Mouse (Mus musculus): Measurements from ENCODE around the gene Zc3hc1. TPM values are rescaled to one million over a fixed set of nuclear protein-coding genes. Genes with fewer than 3 reads are reported as not detected.
"Not testable (repeated sequence)": the region's sequence is repeated elsewhere in the genome, so short reads cannot be mapped to it uniquely, and the experiment has no call there.

The Zc3hc1 gene
- polyA plus RNA-seq, 1 experiment: 51.0 TPM

DNA sequence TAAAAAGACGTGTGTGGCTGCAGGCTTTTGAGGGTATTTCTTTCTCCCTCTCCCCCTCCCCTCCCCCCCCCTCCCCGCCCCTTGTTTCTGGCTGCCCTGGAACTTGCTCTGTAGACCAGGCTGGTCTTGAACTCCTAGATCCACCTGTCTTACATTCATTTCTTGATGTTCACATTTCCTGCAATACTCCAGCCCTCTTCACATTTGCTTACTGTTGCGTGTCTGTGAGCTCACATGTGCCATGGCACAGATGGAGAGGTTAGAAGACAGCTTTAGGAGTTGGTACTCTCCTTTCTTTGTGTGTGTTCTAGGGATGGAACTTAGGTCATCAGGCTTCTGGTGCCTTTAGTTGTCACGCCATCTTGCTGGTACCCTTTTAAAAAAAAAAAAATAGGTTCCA, 17.4 kb upstream of the Zc3hc1 start:
- H3K4me3 ChIP-seq (replicated peaks): no peak overlapping the region
- no peaks in the 10 kb centered on the region for H3K9me3 ChIP-seq
- H3K4me1 ChIP-seq: peaks cover 43% of the 10 kb centered on the region
- H3K27me3 ChIP-seq (replicated peaks): no peaks in the 10 kb centered on the region
- TF ChIP-seq FLI1 (IDR thresholded peaks at IDR 0.05; ENCODE audit: low read length) (no peak), GATA1 (IDR thresholded peaks at IDR 0.05; ENCODE audit: borderline replicate concordance, low read length) (no peak)
- H3K36me3 ChIP-seq (replicated peaks; ENCODE audit: low read length): peaks cover 15% of the 10 kb centered on the region

DNA sequence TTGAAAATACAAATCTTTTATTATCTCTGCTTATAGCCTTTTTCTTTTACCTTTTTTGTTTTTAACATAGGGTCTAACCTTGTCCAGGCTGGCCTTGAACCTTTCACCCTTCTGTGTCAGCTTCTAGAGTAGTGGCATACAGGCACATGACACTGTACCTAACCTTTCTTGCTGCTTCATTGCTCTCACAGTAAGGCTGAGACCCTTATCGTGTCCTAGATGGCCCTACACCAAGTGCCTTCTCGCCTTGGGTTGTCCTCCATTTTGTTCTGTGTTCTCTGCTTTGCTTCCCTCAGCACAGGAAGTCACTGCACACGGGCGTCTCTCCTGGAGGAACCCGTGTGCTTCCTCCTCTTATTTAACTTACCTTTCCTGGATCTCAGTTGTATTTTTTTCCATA, 13.8 kb upstream of the Zc3hc1 start:
- TF ChIP-seq GATA1 (IDR thresholded peaks at IDR 0.05; ENCODE audit: borderline replicate concordance, low read length) (no peak), FLI1 (IDR thresholded peaks at IDR 0.05; ENCODE audit: low read length) (no peak)
- no peaks in the 10 kb centered on the region for H3K9me3 ChIP-seq
- no peaks in the 10 kb centered on the region for H3K27me3 ChIP-seq (replicated peaks)
- peaks cover 8% of the 10 kb centered on the region for H3K36me3 ChIP-seq (replicated peaks; ENCODE audit: low read length)
- H3K4me3 ChIP-seq (replicated peaks): peak overlapping the region; percentile 66
- peaks cover 27% of the 10 kb centered on the region for H3K4me1 ChIP-seq

DNA sequence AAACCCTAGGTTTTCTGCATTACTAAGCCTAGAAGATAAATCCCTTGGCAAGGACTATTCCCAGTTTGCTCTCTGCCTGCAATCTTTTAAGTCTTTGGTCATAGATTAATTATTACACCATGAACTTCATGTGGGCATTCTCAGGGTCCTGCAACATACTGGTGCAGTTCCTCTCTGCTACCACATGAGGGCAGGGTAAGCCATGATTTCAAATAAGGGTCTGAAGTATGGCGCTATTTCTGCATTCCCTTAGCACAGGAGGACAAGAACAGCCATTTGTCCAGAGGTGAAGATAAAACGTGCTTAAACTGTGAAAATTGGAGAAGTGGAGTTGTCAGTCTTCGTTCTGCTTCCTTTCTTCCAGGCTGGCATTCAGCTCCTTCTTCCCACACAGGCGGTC, 12.6 kb upstream of the Zc3hc1 start:
- no peaks in the 10 kb centered on the region for H3K27me3 ChIP-seq (replicated peaks)
- no peaks in the 10 kb centered on the region for H3K9me3 ChIP-seq
- TF ChIP-seq GATA1 (IDR thresholded peaks at IDR 0.05; ENCODE audit: borderline replicate concordance, low read length): no peak
- no peak for TF ChIP-seq FLI1 (IDR thresholded peaks at IDR 0.05; ENCODE audit: low read length)
- H3K4me3 ChIP-seq (replicated peaks): peak overlapping the region; percentile 88
- peaks cover 33% of the 10 kb centered on the region for H3K4me1 ChIP-seq
- peaks cover 5% of the 10 kb centered on the region for H3K36me3 ChIP-seq (replicated peaks; ENCODE audit: low read length)

DNA sequence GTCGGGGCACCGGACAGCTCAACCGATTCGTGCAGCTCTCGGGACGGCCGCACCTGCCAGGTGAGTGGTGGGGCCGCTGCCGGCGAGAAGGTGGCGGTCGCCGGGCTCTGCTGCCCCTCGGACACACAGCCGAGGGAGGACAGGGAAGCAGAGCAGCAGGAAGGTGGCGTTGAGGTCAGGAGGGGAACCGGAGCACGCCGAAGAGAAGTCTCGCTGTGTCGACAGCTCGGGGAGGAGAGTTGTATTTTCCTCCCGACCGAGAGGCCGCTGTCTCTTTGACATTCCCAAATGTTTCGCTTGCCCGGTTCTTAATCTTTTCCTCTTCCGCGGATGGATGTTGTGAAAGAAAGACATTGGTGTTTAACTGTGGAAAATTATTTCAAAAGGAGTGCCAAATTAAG, 11.3 kb upstream of the Zc3hc1 start:
- TF ChIP-seq GATA1 (IDR thresholded peaks at IDR 0.05; ENCODE audit: borderline replicate concordance, low read length): no peak
- TF ChIP-seq FLI1 (IDR thresholded peaks at IDR 0.05; ENCODE audit: low read length): no peak
- H3K36me3 ChIP-seq (replicated peaks; ENCODE audit: low read length): peaks cover 5% of the 10 kb centered on the region
- H3K4me3 ChIP-seq (replicated peaks): peak overlapping the region; percentile 96
- no peaks in the 10 kb centered on the region for H3K27me3 ChIP-seq (replicated peaks)
- H3K9me3 ChIP-seq: no peaks in the 10 kb centered on the region
- H3K4me1 ChIP-seq: peaks cover 38% of the 10 kb centered on the region

DNA sequence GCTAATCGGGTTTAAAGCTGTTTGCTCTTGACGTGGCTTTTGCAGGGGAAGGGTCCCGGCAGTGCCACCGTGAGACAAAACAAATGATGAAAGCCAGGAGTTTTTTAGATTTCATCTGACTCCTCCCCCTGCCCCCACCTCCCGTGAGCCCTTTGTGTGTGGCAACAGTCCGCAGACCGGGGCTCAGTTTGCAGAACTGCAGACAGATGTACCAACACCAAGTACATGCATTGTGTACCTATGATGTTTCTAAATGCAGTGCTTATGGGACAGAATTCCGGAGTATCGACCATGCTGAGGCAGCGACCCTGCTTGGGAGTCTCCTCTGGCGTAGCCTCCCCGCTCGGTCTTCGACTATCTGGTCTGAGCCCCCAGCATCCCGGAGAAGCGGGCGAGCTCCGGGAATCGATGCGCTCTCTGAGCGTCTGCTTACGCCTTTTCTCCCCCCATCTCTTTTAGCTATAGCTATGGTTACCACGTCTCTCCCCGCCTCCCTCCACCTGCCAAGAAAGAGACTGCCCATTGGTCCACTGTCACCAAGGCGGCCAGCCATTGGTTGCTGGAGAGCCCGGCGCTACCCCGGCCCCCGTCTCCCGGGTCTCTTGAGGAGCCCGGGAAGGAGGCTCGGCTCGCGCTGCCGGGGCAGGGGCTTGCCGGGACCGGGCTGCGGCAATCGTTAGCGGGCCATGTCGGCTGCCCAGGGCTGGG, 10.6 kb upstream of the Zc3hc1 start, which contains the start of gene Klhdc10:
TSS of gene Klhdc10 (plus strand) at position 561 of the 708 bp plus-strand sequence.
- Histone ChIP-seq H3K36me3 (replicated peaks; ENCODE audit: low read length) (peaks cover 2% of the 10 kb centered on the region), H3K4me3 (replicated peaks) (peak within 1 kb of the TSS; percentile 96), H3K4me1 (peaks cover 32% of the 10 kb centered on the region), H3K9me3 (no peaks in the 10 kb centered on the region), H3K27me3 (replicated peaks) (no peaks in the 10 kb centered on the region)
- TF ChIP-seq GATA1 (IDR thresholded peaks at IDR 0.05; ENCODE audit: borderline replicate concordance, low read length) (no peak), FLI1 (IDR thresholded peaks at IDR 0.05; ENCODE audit: low read length) (no peak)

DNA sequence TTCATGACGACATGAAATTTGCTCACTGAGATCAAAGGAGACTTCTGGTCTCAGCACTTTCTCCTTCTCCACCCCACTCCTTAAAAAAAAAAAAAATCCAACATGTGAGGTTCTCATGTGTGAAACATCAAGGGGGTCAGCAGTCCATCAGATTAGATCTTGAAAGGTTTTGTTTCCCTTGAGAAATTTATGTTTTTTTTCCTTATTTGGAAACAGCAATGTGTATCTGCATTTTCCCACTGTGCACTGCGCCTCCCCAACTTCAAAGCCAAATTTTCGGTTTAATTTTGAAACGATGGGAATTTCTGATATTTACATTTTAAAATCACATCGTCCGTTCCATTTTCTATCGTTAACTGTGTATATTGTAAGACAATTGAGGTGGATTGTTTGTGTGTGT, 9.9 kb upstream of the Zc3hc1 start:
- TF ChIP-seq GATA1 (IDR thresholded peaks at IDR 0.05; ENCODE audit: borderline replicate concordance, low read length) (no peak), FLI1 (IDR thresholded peaks at IDR 0.05; ENCODE audit: low read length) (no peak)
- H3K4me3 ChIP-seq (replicated peaks): peak overlapping the region; percentile 96

DNA sequence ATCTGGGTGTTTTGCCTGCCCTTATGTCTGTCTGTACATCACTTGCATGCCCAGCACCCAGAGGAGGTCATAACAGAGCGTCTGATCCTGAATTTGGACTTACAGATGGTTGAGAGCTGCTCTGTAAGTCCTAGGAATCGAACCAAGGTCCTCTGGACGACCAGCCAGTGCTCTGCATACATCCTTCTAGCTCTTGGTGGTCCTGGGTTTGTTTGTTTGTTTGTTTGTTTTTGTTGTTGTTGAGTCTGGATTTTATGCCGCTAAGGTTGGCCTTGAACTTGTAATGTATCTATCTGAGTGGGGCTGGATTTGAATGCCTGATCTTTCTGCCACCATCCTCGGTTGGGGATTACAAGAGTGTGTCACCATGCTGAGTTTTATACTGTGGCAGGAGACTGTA, 9.3 kb upstream of the Zc3hc1 start:
- H3K4me3 ChIP-seq (replicated peaks): no peak overlapping the region
- no peaks in the 10 kb centered on the region for H3K27me3 ChIP-seq (replicated peaks)
- TF ChIP-seq FLI1 (IDR thresholded peaks at IDR 0.05; ENCODE audit: low read length) (no peak), GATA1 (IDR thresholded peaks at IDR 0.05; ENCODE audit: borderline replicate concordance, low read length) (no peak)
- peaks cover 2% of the 10 kb centered on the region for H3K36me3 ChIP-seq (replicated peaks; ENCODE audit: low read length)
- no peaks in the 10 kb centered on the region for H3K9me3 ChIP-seq
- H3K4me1 ChIP-seq: peaks cover 30% of the 10 kb centered on the region

More for the DNA sequence above, 9.9 kb upstream of the Zc3hc1 start:
- Histone ChIP-seq H3K36me3 (replicated peaks; ENCODE audit: low read length) (peaks cover 2% of the 10 kb centered on the region), H3K9me3 (no peaks in the 10 kb centered on the region), H3K4me1 (peaks cover 30% of the 10 kb centered on the region), H3K27me3 (replicated peaks) (no peaks in the 10 kb centered on the region)

DNA sequence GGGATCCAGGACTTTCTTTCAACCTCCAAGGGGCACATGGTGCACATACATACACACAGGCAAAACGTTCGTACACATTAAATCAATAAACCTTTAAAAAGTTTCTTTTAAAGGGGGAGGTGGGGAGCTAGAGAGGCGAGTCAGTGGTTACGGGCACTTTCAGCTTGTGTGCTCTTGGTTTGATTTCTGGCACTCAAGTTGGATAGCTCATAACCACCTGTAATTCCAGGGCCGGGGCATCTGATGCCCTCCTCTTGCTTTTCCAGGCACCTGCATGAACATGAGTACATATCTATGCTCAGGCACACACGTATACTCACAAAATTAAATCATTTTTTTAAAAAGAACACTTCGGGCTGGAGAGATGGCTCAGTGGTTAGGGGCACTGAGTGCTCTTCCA, 1.2 kb upstream of the Zc3hc1 start:
- H3K27me3 ChIP-seq (replicated peaks): no peaks in the 10 kb centered on the region
- peaks cover 21% of the 10 kb centered on the region for H3K4me1 ChIP-seq
- H3K4me3 ChIP-seq (replicated peaks): no peak overlapping the region
- H3K9me3 ChIP-seq: no peaks in the 10 kb centered on the region
- TF ChIP-seq GATA1 (IDR thresholded peaks at IDR 0.05; ENCODE audit: borderline replicate concordance, low read length) (no peak), FLI1 (IDR thresholded peaks at IDR 0.05; ENCODE audit: low read length) (no peak)
- peaks cover 9% of the 10 kb centered on the region for H3K36me3 ChIP-seq (replicated peaks; ENCODE audit: low read length)

DNA sequence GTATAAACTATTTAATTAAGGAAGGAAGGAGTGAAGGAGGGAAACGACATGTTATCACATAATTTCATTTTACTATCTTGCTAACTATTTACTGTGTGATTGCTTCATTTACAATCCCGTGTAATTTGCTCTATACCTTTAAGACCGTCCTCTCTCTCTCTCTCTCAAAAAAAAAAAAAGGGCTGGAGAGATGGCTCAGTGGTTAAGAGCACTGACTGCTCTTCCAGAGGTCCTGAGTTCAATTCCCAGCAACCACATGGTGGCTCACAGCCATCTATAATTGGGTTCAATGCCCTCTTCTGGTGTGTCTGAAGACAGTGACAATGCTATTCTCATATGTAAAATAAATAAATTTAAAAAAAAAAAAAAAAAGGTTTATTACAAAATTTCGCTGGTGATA, 557 bp downstream of the Zc3hc1 start:
- Histone ChIP-seq H3K4me3 (replicated peaks) (peak overlapping the region; percentile 97), H3K36me3 (replicated peaks; ENCODE audit: low read length) (peaks cover 26% of the 10 kb centered on the region), H3K4me1 (peaks cover 21% of the 10 kb centered on the region)
- not testable (repeated sequence) for H3K9me3 ChIP-seq; H3K27me3 ChIP-seq (replicated peaks)

DNA sequence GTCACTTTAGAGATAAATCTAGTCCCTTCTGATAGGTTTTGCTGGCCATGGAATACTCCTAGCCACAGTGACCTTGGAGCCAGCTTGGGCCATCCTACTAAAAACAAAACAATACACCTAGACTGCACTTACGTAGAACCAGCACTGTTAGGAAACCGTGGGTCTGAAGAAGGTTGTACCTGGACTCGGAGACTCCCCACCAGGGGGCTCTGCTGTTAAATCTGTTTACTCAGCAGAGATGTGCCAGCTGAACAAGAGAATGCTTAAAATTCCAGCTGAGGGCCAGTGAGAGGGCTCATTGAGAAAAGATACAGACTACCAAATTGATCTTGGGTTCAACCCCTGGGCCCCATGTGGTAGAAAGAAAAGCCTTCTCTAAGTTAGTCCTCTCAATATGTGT, 9.7 kb downstream of the Zc3hc1 start:
- Histone ChIP-seq H3K4me3 (replicated peaks) (no peak overlapping the region), H3K9me3 (no peaks in the 10 kb centered on the region), H3K4me1 (peaks cover 7% of the 10 kb centered on the region), H3K27me3 (replicated peaks) (no peaks in the 10 kb centered on the region), H3K36me3 (replicated peaks; ENCODE audit: low read length) (peaks cover 95% of the 10 kb centered on the region)
- no peak for TF ChIP-seq FLI1 (IDR thresholded peaks at IDR 0.05; ENCODE audit: low read length)
- TF ChIP-seq GATA1 (IDR thresholded peaks at IDR 0.05; ENCODE audit: borderline replicate concordance, low read length): no peak

All from megakaryocyte, embryonic 14.5 days (primary cell).